Comparison of ENCODE assay signal across 8 mouse cellular contexts in genomic region chr4:32915928-32916327, GRCm38 (mm10). TPM values are rescaled to one million over a fixed set of nuclear protein-coding genes. Genes with fewer than 3 reads are reported as not detected.
DNase-seq lines count a peak whose midpoint lies in the region; ATAC-seq lines count a peak whose summit lies in the region.

No protein-coding gene starts in this region.

- no peak for DNase-seq in limb, embryonic 10.5 days (ENCODE audit: low spot score)
- DNase-seq in forebrain, embryonic 10.5 days (ENCODE audit: extremely low spot score, low spot score): no peak
- no peak for DNase-seq in cerebellum, adult 9-11 months
- DNase-seq in layer of hippocampus, adult 9-11 months: no peak
- no peak for DNase-seq in gastrocnemius, postnatal 36 days

- WGBS in limb, embryonic 12.5 days: 59% methylated on average over 8 of the region's 8 CpGs
- WGBS in limb, embryonic 10.5 days: 71% methylated on average over 8 of the region's 8 CpGs
- WGBS in forebrain, embryonic 10.5 days: 56% methylated on average over 8 of the region's 8 CpGs
- 8% methylated on average over 8 of the region's 8 CpGs for WGBS in kidney, embryonic 15.5 days
- 21% methylated on average over 8 of the region's 8 CpGs for WGBS in neural tube, embryonic 12.5 days

- no peaks in the 10 kb centered on the region for H3K36me3 ChIP-seq in limb, embryonic 12.5 days
- H3K36me3 ChIP-seq in limb, embryonic 10.5 days: no peaks in the 10 kb centered on the region
- H3K36me3 ChIP-seq in forebrain, embryonic 10.5 days (replicated peaks): no peaks in the 10 kb centered on the region
- no peaks in the 10 kb centered on the region for H3K36me3 ChIP-seq in kidney, embryonic 15.5 days
- H3K36me3 ChIP-seq in neural tube, embryonic 12.5 days: no peaks in the 10 kb centered on the region

- no peaks in the 10 kb centered on the region for H3K27me3 ChIP-seq in limb, embryonic 12.5 days
- H3K27me3 ChIP-seq in limb, embryonic 10.5 days (ENCODE audit: low read depth, poor library complexity, severe bottlenecking): no peaks in the 10 kb centered on the region
- H3K27me3 ChIP-seq in forebrain, embryonic 10.5 days (ENCODE audit: poor library complexity, severe bottlenecking): no peaks in the 10 kb centered on the region
- H3K27me3 ChIP-seq in kidney, embryonic 15.5 days: no peaks in the 10 kb centered on the region
- no peaks in the 10 kb centered on the region for H3K27me3 ChIP-seq in neural tube, embryonic 12.5 days (replicated peaks)

- H3K4me2 ChIP-seq in limb, embryonic 12.5 days: no peak overlapping the region
- H3K4me2 ChIP-seq in kidney, embryonic 15.5 days: peak overlapping the region; percentile 27
- peak overlapping the region; percentile 7; the same call in 1 of the 2 replicates for H3K4me2 ChIP-seq in neural tube, embryonic 12.5 days (replicated peaks)

- H3K4me3 ChIP-seq in limb, embryonic 12.5 days (replicated peaks): no peak overlapping the region
- H3K4me3 ChIP-seq in limb, embryonic 10.5 days: no peak overlapping the region
- H3K4me3 ChIP-seq in forebrain, embryonic 10.5 days: no peak overlapping the region
- H3K4me3 ChIP-seq in kidney, embryonic 15.5 days (replicated peaks): no peak overlapping the region
- H3K4me3 ChIP-seq in neural tube, embryonic 12.5 days: no peak overlapping the region

- no peaks in the 10 kb centered on the region for H3K4me1 ChIP-seq in limb, embryonic 12.5 days (replicated peaks)
- peaks cover 8% of the 10 kb centered on the region; the same call in 1 of the 2 replicates for H3K4me1 ChIP-seq in limb, embryonic 10.5 days
- peaks cover 49% of the 10 kb centered on the region for H3K4me1 ChIP-seq in forebrain, embryonic 10.5 days
- peaks cover 29% of the 10 kb centered on the region for H3K4me1 ChIP-seq in kidney, embryonic 15.5 days
- H3K4me1 ChIP-seq in neural tube, embryonic 12.5 days: peaks cover 33% of the 10 kb centered on the region

- no peak overlapping the region for H3K9ac ChIP-seq in limb, embryonic 12.5 days (replicated peaks)
- H3K9ac ChIP-seq in kidney, embryonic 15.5 days: no peak overlapping the region
- peak overlapping the region; percentile 18; the same call in 1 of the 2 replicates for H3K9ac ChIP-seq in neural tube, embryonic 12.5 days

- no peaks in the 10 kb centered on the region for H3K9me3 ChIP-seq in limb, embryonic 12.5 days
- H3K9me3 ChIP-seq in limb, embryonic 10.5 days (replicated peaks): no peaks in the 10 kb centered on the region
- H3K9me3 ChIP-seq in forebrain, embryonic 10.5 days: no peaks in the 10 kb centered on the region
- no peaks in the 10 kb centered on the region for H3K9me3 ChIP-seq in kidney, embryonic 15.5 days (replicated peaks)
- no peaks in the 10 kb centered on the region for H3K9me3 ChIP-seq in neural tube, embryonic 12.5 days

- intact Hi-C loops in gastrocnemius, postnatal 36 days (cut with DNase I): no loop called here

- 0 out of 2 replicates have a peak, but pooled peaks have one; percentile 59 for ATAC-seq in limb, embryonic 12.5 days (ENCODE audit: insufficient number of reproducible peaks, insufficient read depth, low FRiP score, low TSS enrichment, low read depth)
- ATAC-seq in kidney, embryonic 15.5 days (replicated peaks; ENCODE audit: low FRiP score): peak; percentile 97
- peak; percentile 82 for ATAC-seq in neural tube, embryonic 12.5 days (ENCODE audit: low FRiP score, low read depth)

- H3K27ac ChIP-seq in limb, embryonic 12.5 days: no peak overlapping the region; the same call in 1 of the 2 replicates
- H3K27ac ChIP-seq in limb, embryonic 10.5 days: no peak overlapping the region
- peak overlapping the region; percentile 70 for H3K27ac ChIP-seq in forebrain, embryonic 10.5 days
- peak overlapping the region; percentile 90 for H3K27ac ChIP-seq in kidney, embryonic 15.5 days
- peak overlapping the region; percentile 26; the same call in 1 of the 2 replicates for H3K27ac ChIP-seq in neural tube, embryonic 12.5 days

RNA-seq across cellular contexts. Expression of gene Ankrd6, which starts 34.7 kb away (rescaled TPM):
- 13.6 and 14.0 TPM in 2 replicates for polyA plus RNA-seq in limb, embryonic 12.5 days (2016; fragmentation: Nextera tagmentation; extraction: Ambion mirVana)
- 8.4 and 9.6 TPM in 2 replicates for polyA plus RNA-seq in limb, embryonic 10.5 days (2016; fragmentation: Nextera tagmentation; extraction: Ambion mirVana)
- polyA plus RNA-seq in forebrain, embryonic 10.5 days (2016; fragmentation: Nextera tagmentation; extraction: Ambion mirVana): 11.9 and 12.4 TPM in 2 replicates
- 12.1 and 13.1 TPM in 2 replicates for polyA plus RNA-seq in kidney, embryonic 15.5 days (2015; fragmentation: Nextera tagmentation; extraction: Ambion mirVana)
- polyA plus RNA-seq in neural tube, embryonic 12.5 days (2016; fragmentation: Nextera tagmentation; extraction: Ambion mirVana): 23.4 and 26.5 TPM in 2 replicates
- 1 to 10 TPM; 3.3 to 4.1 TPM for total RNA-seq in gastrocnemius, postnatal 36 days (2021)

Comparison
In these comparisons a context has a peak if more than half of its experiments do, and no peak if none do; other contexts are left out.
1. H3K27ac ChIP-seq: peak in forebrain, embryonic 10.5 days (single experiment), kidney, embryonic 15.5 days (single experiment) and neural tube, embryonic 12.5 days (single experiment); none in limb, embryonic 12.5 days (single experiment) and limb, embryonic 10.5 days (single experiment).
2. Peak in every context shown above with its lines, with median percentiles within 50 percentile points of each other: ATAC-seq.